Mouse (Mus musculus) CH12.LX (cell line): Measurements from ENCODE around the gene Mob1a. TPM values are rescaled to one million over a fixed set of nuclear protein-coding genes. Genes with fewer than 3 reads are reported as not detected.

Experiments used
- DNase-seq: peaks from one replicate; pipeline ENCODE4 v3.0.0-alpha.2; 2013; ENCODE audit errors: extremely low read depth
- H3K27ac ChIP-seq: 2 replicates; pipeline ENCODE4 v1.5.1; 2012; ENCODE audit warnings: low read depth, mild to moderate bottlenecking, control low read depth, moderate library complexity; ENCODE audit not compliant: insufficient read depth
- H3K27me3 ChIP-seq: replicated peaks from 2 replicates; pipeline ENCODE3; 2012; ENCODE audit warnings: inconsistent platforms
- H3K36me3 ChIP-seq, 2 experiments: replicated peaks in 1 of 2; 2 replicates each; pipeline versions ENCODE3 to v1.6.1; 2012; ENCODE audit warnings: inconsistent platforms in 1 of 2, low read length in 1 of 2, mild to moderate bottlenecking in 1 of 2, mixed read lengths in 1 of 2, moderate library complexity in 1 of 2; ENCODE audit not compliant: control insufficient read depth in 1 of 2, insufficient read depth in 1 of 2
- H3K4me1 ChIP-seq, 2 experiments: 2 replicates each; pipeline ENCODE4 v1.6.1; 2012; ENCODE audit warnings: inconsistent platforms in 1 of 2, moderate library complexity in 1 of 2; ENCODE audit not compliant: insufficient read depth in 2 of 2, control insufficient read depth in 1 of 2
- H3K4me2 ChIP-seq: 2 replicates; pipeline ENCODE4 v1.6.1; 2012; ENCODE audit warnings: low read depth, mild to moderate bottlenecking, control low read depth; ENCODE audit not compliant: poor library complexity, insufficient read depth, severe bottlenecking
- H3K4me3 ChIP-seq, 3 experiments: fragments of 150-350 bp in 1 of 3; sonication (generic) in 1 of 3; replicated peaks in 1 of 3; 2 replicates each; pipeline versions ENCODE3 to v1.5.1; 2011 to 2012; ENCODE audit warnings: low read depth in 2 of 3, low read length in 2 of 3, mild to moderate bottlenecking in 2 of 3, moderate library complexity in 2 of 3, control low read depth in 1 of 3, improper control_type of control experiment in 1 of 3, inconsistent platforms in 1 of 3, mixed read lengths in 1 of 3; ENCODE audit not compliant: poor library complexity in 1 of 3
- H3K79me2 ChIP-seq: replicated peaks from 2 replicates; pipeline ENCODE4 v1.6.1; 2012; ENCODE audit warnings: mild to moderate bottlenecking, moderate library complexity; ENCODE audit not compliant: control insufficient read depth, poor library complexity, insufficient read depth, severe bottlenecking; ENCODE audit errors: extremely low read depth
- H3K9ac ChIP-seq: 2 replicates; pipeline ENCODE4 v1.6.1; 2012; ENCODE audit warnings: low read depth, mild to moderate bottlenecking, control low read depth, moderate library complexity; ENCODE audit not compliant: insufficient read depth
- H3K9me3 ChIP-seq: replicated peaks from 2 replicates; pipeline ENCODE3; 2012; ENCODE audit warnings: low read length, inconsistent platforms, mixed read lengths
- CHD1 ChIP-seq: IDR thresholded peaks from 2 replicates; pipeline ENCODE4 v1.6.1; 2012; ENCODE audit warnings: low read depth, low read length, improper control_type of control experiment, inconsistent platforms
- CTCF ChIP-seq, 2 experiments: IDR thresholded peaks in 1 of 2; conservative IDR thresholded peaks in 1 of 2; 2 replicates each; pipeline ENCODE4 v1.5.1; 2011 to 2012; ENCODE audit warnings: low read depth in 2 of 2, low read length in 2 of 2, improper control_type of control experiment in 1 of 2, inconsistent platforms in 1 of 2, mild to moderate bottlenecking in 1 of 2, moderate library complexity in 1 of 2
- E2F4 ChIP-seq: IDR thresholded peaks from 2 replicates; pipeline ENCODE4 v1.6.1; 2011; ENCODE audit warnings: low read depth, low read length, improper control_type of control experiment; ENCODE audit not compliant: insufficient replicate concordance
- GABPA ChIP-seq: IDR thresholded peaks from 2 replicates; pipeline ENCODE4 v1.6.1; 2012; ENCODE audit warnings: low read depth, low read length, improper control_type of control experiment, inconsistent platforms; ENCODE audit not compliant: insufficient replicate concordance
- HCFC1 ChIP-seq: IDR thresholded peaks from 2 replicates; pipeline ENCODE4 v1.6.1; 2012; ENCODE audit warnings: low read depth, mild to moderate bottlenecking, inconsistent platforms, low read length, improper control_type of control experiment
- JUN ChIP-seq: IDR thresholded peaks from 2 replicates; pipeline ENCODE4 v1.6.1; 2011; ENCODE audit warnings: low read depth, mild to moderate bottlenecking, low read length, improper control_type of control experiment, moderate library complexity; ENCODE audit not compliant: insufficient read depth
- JUND ChIP-seq: conservative IDR thresholded peaks from 2 replicates; pipeline ENCODE4 v1.6.1; 2011; ENCODE audit warnings: low read depth, low read length, improper control_type of control experiment
- KAT2A ChIP-seq: IDR thresholded peaks from 2 replicates; pipeline ENCODE4 v1.6.1; 2012; ENCODE audit warnings: low read length, improper control_type of control experiment, inconsistent platforms; ENCODE audit not compliant: insufficient replicate concordance
- MAFK ChIP-seq: IDR thresholded peaks from 2 replicates; pipeline ENCODE4 v1.6.1; 2011; ENCODE audit warnings: low read length, improper control_type of control experiment; ENCODE audit not compliant: insufficient replicate concordance
- MAX ChIP-seq: IDR thresholded peaks from 2 replicates; pipeline ENCODE4 v1.6.1; 2011; ENCODE audit warnings: low read length, improper control_type of control experiment
- MEF2A ChIP-seq: IDR thresholded peaks from 2 replicates; pipeline ENCODE4 v1.6.1; 2014; ENCODE audit warnings: low read depth, mild to moderate bottlenecking, inconsistent platforms, low read length, improper control_type of control experiment, borderline replicate concordance
- MYC ChIP-seq: IDR thresholded peaks from 2 replicates; pipeline ENCODE4 v1.6.1; 2011; ENCODE audit warnings: low read depth, mild to moderate bottlenecking, improper control_type of control experiment, low read length
- NRF1 ChIP-seq: IDR thresholded peaks from 2 replicates; pipeline ENCODE4 v1.6.1; 2014; ENCODE audit warnings: low read depth, mild to moderate bottlenecking, inconsistent platforms, low read length, improper control_type of control experiment, moderate library complexity
- POLR2A ChIP-seq: IDR thresholded peaks from 2 replicates; pipeline ENCODE4 v1.6.1; 2011; ENCODE audit warnings: low read depth, mild to moderate bottlenecking, improper control_type of control experiment, low read length
- POLR2AphosphoS2 ChIP-seq: IDR thresholded peaks from 2 replicates; pipeline ENCODE4 v1.6.1; 2011; ENCODE audit warnings: low read depth, low read length, improper control_type of control experiment
- RAD21 ChIP-seq: IDR thresholded peaks from 2 replicates; pipeline ENCODE4 v1.6.1; 2011; ENCODE audit warnings: low read depth, mild to moderate bottlenecking, low read length, improper control_type of control experiment, moderate library complexity
- TBP ChIP-seq: conservative IDR thresholded peaks from 2 replicates; pipeline ENCODE4 v1.6.1; 2011; ENCODE audit warnings: low read depth, low read length, improper control_type of control experiment
- TCF12 ChIP-seq: IDR thresholded peaks from 2 replicates; pipeline ENCODE4 v1.6.1; 2014; ENCODE audit warnings: low read depth, mild to moderate bottlenecking, inconsistent platforms, low read length, improper control_type of control experiment
- USF1 ChIP-seq: IDR thresholded peaks from 2 replicates; pipeline ENCODE4 v1.6.1; 2014; ENCODE audit warnings: low read depth, mild to moderate bottlenecking, inconsistent platforms, low read length, improper control_type of control experiment
- USF2 ChIP-seq: conservative IDR thresholded peaks from 2 replicates; pipeline ENCODE4 v1.6.1; 2011; ENCODE audit warnings: low read depth, low read length, improper control_type of control experiment
- ZMIZ1 ChIP-seq: IDR thresholded peaks from 2 replicates; pipeline ENCODE4 v1.6.1; 2012; ENCODE audit warnings: low read depth, mild to moderate bottlenecking, inconsistent platforms, low read length, improper control_type of control experiment
- dilution Hi-C: fragments of 300-500 bp; cut with MboI; formaldehyde crosslinking; loops from 2 replicates; pipeline ENCODE4 v1.14.3; 2020; ENCODE audit warnings: low sequenced_read_pairs; ENCODE audit not compliant: extremely low pct_unique_long_range_greater_than_20kb, extremely low pct_ligation_motif_present
- in situ Hi-C: fragments of 300-500 bp; cut with MboI; formaldehyde crosslinking; loops from 3 replicates; pipeline ENCODE4 v1.14.3; 2019; ENCODE audit warnings: low sequenced_read_pairs, low pct_ligation_motif_present, low pct_unique_long_range_greater_than_20kb, mixed read lengths
- polyA plus RNA-seq: library from polyadenylated mRNA; unstranded; fragments of >175 nt; gene quantifications from 2 replicates; pipeline ENCODE4 v1.2.1, GENCODE M21; 2012; ENCODE audit warnings: low read depth; ENCODE audit not compliant: insufficient read length
- total RNA-seq, 2 experiments: library from RNA; depleted of rRNA; stranded (reverse); fragments of 300-350 nt in 1 of 2; fragments of >200 nt in 1 of 2; gene quantifications; 2 replicates each; pipeline ENCODE4 v1.2.3; 2012 to 2014

The Mob1a gene
- total and polyA plus RNA-seq, 3 experiments: 82.6 to 182 (median 99.8) TPM

DNA sequence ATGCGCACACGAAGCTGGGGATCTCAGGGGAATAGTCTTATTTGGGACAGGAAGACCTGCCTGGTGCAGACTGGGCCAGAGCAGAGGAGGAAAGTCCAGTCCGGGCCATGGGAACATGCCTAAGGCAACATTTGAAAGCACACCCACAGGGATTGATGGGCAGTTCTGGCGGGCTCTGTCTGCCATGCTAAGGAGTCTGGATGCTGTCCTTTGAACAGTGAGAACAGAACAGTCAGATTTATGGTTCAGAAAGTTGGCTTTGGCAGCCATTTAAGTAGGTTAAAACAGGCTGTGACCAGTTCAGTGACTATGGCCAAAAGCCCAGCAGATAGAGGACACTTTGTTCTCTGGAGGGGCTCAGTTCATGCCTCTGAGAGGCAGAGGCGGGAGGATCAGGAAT lies 23.6 kb upstream of the Mob1a start:
- Histone ChIP-seq H3K36me3 (peaks cover 40 to 54% of the 10 kb centered on the region in 2 experiments), H3K4me3 (no peak overlapping the region), H3K9me3 (no peaks in the 10 kb centered on the region), H3K4me2 (no peak overlapping the region), H3K4me1 (no peaks in the 10 kb centered on the region), H3K79me2 (no peaks in the 10 kb centered on the region), H3K9ac (no peak overlapping the region), H3K27me3 (no peaks in the 10 kb centered on the region), H3K27ac (no peak overlapping the region)
- DNase-seq: no peak
- dilution Hi-C loops (no loop called here), in situ Hi-C loops (no loop called here)
- TF ChIP-seq POLR2AphosphoS2 (0 out of 2 replicates have a peak, but pooled peaks have one; percentile 2), POLR2A (no peak), ZMIZ1 (peak; percentile 33; the same call in 1 of the 2 replicates), JUND (no peak)

DNA sequence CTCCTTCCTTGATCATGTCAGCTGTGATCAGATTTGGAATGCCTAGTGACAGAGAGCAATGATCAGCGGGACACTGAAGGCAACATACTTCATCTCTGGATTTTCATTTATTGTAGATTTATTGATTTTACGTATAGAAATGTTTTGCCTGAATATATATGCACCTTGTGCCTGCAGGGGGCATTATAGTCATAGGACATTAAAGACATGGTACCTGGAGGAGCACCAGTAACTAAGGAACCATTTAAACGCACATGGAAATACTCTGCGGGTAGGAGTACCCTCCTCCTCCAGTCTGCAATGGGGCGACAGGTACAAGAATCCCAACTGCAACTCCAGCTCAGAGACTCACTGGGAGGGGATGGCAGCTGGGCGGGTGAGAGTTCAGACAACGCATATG lies 16.8 kb upstream of the Mob1a start:
- in situ Hi-C loops: no loop called here
- dilution Hi-C loops: no loop called here
- DNase-seq: no peak

DNA sequence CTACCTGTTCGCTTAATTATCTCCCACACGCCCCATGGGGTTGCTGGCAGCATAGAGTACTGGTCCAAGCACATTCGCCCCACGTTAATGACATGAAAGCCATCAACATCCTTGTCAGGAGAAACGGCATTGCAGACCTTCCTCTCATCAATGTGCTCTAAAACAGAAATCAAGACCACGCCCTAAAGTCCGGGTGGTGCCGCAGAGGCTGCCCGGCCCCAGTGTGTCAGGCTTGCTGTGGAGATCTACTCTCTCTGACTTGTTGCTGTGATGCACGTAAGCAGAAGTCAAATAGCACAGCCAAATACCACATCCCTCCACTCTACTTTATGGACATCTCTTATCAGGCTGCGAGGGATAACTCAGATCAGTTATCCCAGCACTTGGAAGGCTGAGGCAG lies 14.6 kb upstream of the Mob1a start:
- Histone ChIP-seq H3K9ac (no peak overlapping the region), H3K27me3 (no peaks in the 10 kb centered on the region), H3K4me1 (peaks cover 5 to 31% of the 10 kb centered on the region in 2 experiments), H3K9me3 (no peaks in the 10 kb centered on the region), H3K36me3 (peaks cover 70 to 87% of the 10 kb centered on the region in 2 experiments), H3K27ac (no peak overlapping the region), H3K4me3 (no peak overlapping the region), H3K4me2 (no peak overlapping the region), H3K79me2 (peaks cover 48% of the 10 kb centered on the region)
- DNase-seq: no peak
- dilution Hi-C loops: no loop called here
- in situ Hi-C loops: no loop called here
- no peak for TF ChIP-seq TCF12
- TF ChIP-seq TBP: no peak
- TF ChIP-seq NRF1: no peak
- no peak for TF ChIP-seq GABPA
- no peak for TF ChIP-seq POLR2A
- no peak for TF ChIP-seq MAX
- no peak for TF ChIP-seq MEF2A
- TF ChIP-seq USF2: no peak
- TF ChIP-seq USF1: no peak
- TF ChIP-seq KAT2A: no peak
- TF ChIP-seq CTCF (conservative IDR thresholded peaks at IDR 0.05 in 1 of 2, IDR thresholded peaks at IDR 0.05 in 1 of 2; ENCODE audit: low read depth in 2 of 2, low read length in 2 of 2): no peak
- TF ChIP-seq MAFK: no peak
- no peak for TF ChIP-seq JUN
- TF ChIP-seq MYC: no peak

More for the DNA sequence above, 16.8 kb upstream of the Mob1a start:
- no peak overlapping the region for H3K4me2 ChIP-seq
- H3K4me1 ChIP-seq: peaks cover 2 to 20% of the 10 kb centered on the region in 2 experiments; a peak in 3 of 4 replicates
- no peaks in the 10 kb centered on the region for H3K27me3 ChIP-seq
- TF ChIP-seq E2F4 (no peak), CTCF (conservative IDR thresholded peaks at IDR 0.05 in 1 of 2, IDR thresholded peaks at IDR 0.05 in 1 of 2; ENCODE audit: low read depth in 2 of 2, low read length in 2 of 2) (peak in 1 of 2 experiments; percentile 42; a peak in 2 of 4 replicates), CHD1 (no peak), HCFC1 (no peak), RAD21 (peak; percentile 35), JUN (no peak), POLR2A (no peak)
- no peaks in the 10 kb centered on the region for H3K9me3 ChIP-seq
- H3K79me2 ChIP-seq: peaks cover 27% of the 10 kb centered on the region
- no peak overlapping the region for H3K27ac ChIP-seq
- H3K36me3 ChIP-seq: peaks cover 90 to 98% of the 10 kb centered on the region in 2 experiments
- no peak overlapping the region for H3K9ac ChIP-seq
- no peak overlapping the region for H3K4me3 ChIP-seq
